Mouse (Mus musculus) intestine, embryonic 16.5 days (tissue): ENCODE measurements around the gene Gm21663. TPM values are rescaled to one million over a fixed set of nuclear protein-coding genes. Genes with fewer than 3 reads are reported as not detected.

Source experiments
- polyA plus RNA-seq: library from polyadenylated mRNA; unstranded; fragments of >200 nt; fragmentation: Nextera tagmentation; extraction: Ambion mirVana; gene quantifications from 2 replicates; pipeline ENCODE4 v1.2.1, GENCODE M21; 2015

Gm21663 gene
- polyA plus RNA-seq, 1 experiment from 2014 or later, result not detected

Other genes starting within 250 kb of the Gm21663 start
- gene Xrcc2, start 236.6 kb downstream of the Gm21663 start, polyA plus RNA-seq, result 4.3 and 4.4 TPM in 2 replicates
- 1.7 and 2.6 TPM in 2 replicates for gene Actr3b, start 182.4 kb downstream of the Gm21663 start, polyA plus RNA-seq
- not detected in 2 replicates for gene Gm21671, start 12.0 kb upstream of the Gm21663 start, polyA plus RNA-seq
- gene Gm21680, start 30.3 kb upstream of the Gm21663 start, polyA plus RNA-seq, result not detected in 2 replicates
- gene Gm21698, start 46.3 kb upstream of the Gm21663 start, polyA plus RNA-seq, result not detected in 2 replicates
- gene Gm1979, start 62.4 kb upstream of the Gm21663 start, polyA plus RNA-seq, result not detected in 2 replicates
- gene Gm5862, start 80.5 kb upstream of the Gm21663 start, polyA plus RNA-seq, result not detected in 2 replicates
- not detected in 2 replicates for gene Speer4a, start 97.2 kb upstream of the Gm21663 start, polyA plus RNA-seq
- gene Gm7347, start 116.2 kb upstream of the Gm21663 start, polyA plus RNA-seq, result not detected in 2 replicates
- not detected in 2 replicates for gene Gm10471, start 146.9 kb upstream of the Gm21663 start, polyA plus RNA-seq
- gene 5031410I06Rik, start 163.0 kb upstream of the Gm21663 start, polyA plus RNA-seq, result not detected in 2 replicates
- gene Gm10220, start 179.0 kb upstream of the Gm21663 start, polyA plus RNA-seq, result not detected in 2 replicates